Mouse (Mus musculus) right cerebral cortex, postnatal 14 days (tissue): ENCODE measurements around the gene Glp2r.

ENCODE experiments used
- DNase-seq: peaks from one replicate; pipeline ENCODE4 v3.0.0; 2022

Glp2r gene

GRCm38 (mm10) chr11:67727095-67727494 lies 43.9 kb downstream of the Glp2r start:
- DNase-seq, result no peak

- DNase-seq, result peak; percentile 40
These were observed 47.5 kb downstream of the Glp2r start for GRCm38 (mm10) chr11:67723231-67724013.

GRCm38 (mm10) chr11:67722399-67723156 lies 48.4 kb downstream of the Glp2r start:
- DNase-seq, result no peak

GRCm38 (mm10) chr11:67721485-67721884 lies 49.5 kb downstream of the Glp2r start:
- no peak for DNase-seq

GRCm38 (mm10) chr11:67715382-67715781 lies 55.6 kb downstream of the Glp2r start:
- DNase-seq, result no peak

GRCm38 (mm10) chr11:67712976-67713375 lies 58.0 kb downstream of the Glp2r start:
- no peak for DNase-seq

DNA sequence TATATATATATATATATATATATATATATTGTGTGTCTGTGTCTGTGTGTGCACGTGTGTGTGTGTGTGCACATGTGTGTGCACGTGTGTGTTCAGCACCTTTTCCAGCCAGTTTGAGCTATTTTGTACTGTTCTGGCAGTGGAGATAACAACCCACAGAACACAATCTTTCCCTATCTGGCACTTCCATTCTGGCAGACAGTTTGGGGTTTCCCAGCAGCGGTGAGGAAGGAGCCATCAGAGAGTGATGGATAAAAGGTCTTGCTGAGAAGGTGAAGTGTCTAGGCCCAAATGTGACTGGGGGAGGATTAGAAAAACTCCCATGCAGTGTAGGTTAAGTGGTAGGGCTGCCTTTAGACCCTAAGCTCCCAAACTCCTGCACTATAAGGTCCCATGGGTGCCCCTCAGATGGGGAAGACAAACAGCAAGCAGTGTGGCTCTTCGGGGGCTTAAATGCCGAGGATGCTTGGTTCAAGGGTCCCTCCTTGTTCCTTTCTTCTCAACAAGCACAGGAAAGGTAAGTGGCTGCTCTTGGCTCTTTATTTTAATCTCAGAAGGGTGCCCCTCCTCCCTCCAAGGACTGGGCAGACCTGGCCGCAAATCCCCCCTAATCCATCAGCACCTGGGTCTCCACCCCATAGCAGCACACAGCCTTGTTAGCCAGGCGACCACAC lies 76.1 kb downstream of the Glp2r start, which contains the start of gene Rcvrn:
Rcvrn (plus strand) TSS at position 624 of the 674 bp plus-strand sequence.
- DNase-seq, result no peak

DNA sequence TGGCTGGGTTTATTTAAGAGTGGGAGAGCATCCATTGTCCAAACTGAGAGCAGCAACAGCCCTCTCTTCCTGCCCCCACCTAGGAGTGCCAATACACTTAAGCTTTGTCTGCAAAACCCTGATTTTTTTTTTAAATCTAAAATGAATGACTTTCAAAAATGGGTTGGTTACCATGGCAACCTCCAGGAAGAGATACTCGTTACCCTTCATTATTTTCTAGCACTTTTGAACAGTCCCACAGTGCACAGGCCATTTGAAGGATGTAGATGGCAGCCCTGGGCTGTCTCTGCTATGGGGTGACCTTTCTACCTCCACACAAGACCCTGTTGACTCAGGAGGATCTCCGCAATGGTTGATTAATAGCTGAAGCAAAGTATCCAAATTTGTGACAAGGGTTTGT lies 84.8 kb downstream of the Glp2r start:
- no peak for DNase-seq

GRCm38 (mm10) chr11:67681871-67682270 lies 89.1 kb downstream of the Glp2r start:
- no peak for DNase-seq

DNA sequence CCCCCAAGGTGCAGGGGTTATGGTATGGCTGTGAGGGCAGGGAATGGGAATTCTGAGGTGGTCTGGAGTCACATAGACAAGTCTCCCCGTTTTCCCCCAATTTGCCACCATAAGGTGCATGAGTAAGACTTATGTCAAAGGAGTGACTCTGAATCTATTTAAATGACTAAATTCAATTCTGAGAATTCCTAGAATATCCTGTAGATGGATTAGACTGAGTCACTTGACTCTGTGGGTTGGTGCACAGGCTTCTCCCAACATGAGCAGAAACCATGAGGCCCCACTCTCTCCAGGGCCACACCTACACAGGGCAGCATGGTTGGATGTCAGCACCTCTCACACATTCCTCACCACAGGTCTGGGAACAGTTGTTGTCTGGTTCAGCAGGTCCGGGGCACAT lies 91.0 kb downstream of the Glp2r start:
- DNase-seq, result no peak

GRCm38 (mm10) chr11:67679300-67679699 lies 91.7 kb downstream of the Glp2r start:
- DNase-seq, result no peak

- no peak for DNase-seq
These were observed 95.1 kb downstream of the Glp2r start for GRCm38 (mm10) chr11:67675562-67676540.

GRCm38 (mm10) chr11:67672140-67672539 lies 98.8 kb downstream of the Glp2r start:
- no peak for DNase-seq

DNA sequence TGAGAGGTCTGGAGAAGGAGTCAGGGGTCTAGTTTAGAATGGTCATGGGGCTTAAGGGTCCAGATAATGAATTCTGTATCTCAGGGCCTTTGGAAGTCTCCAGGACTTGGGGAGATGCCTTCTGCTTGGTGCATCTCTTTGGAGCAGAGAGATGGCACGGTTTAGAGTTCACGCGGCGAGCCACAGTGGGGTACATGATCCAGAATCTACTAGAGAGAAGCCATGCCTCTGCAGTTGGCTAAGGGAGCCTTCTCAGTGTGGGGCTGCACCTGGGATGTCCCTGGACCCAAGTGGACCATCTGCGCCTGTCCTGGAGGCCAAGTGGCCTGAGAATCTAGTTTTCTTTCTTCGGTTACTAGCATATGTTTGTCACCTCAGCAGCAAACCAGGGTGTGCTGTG lies 100.9 kb downstream of the Glp2r start:
- DNase-seq, result no peak

- DNase-seq, result no peak
These were observed 102.4 kb downstream of the Glp2r start for GRCm38 (mm10) chr11:67668460-67669007.

- DNase-seq, result peak; percentile 74
These were observed 103.2 kb downstream of the Glp2r start for GRCm38 (mm10) chr11:67667531-67668332.

DNA sequence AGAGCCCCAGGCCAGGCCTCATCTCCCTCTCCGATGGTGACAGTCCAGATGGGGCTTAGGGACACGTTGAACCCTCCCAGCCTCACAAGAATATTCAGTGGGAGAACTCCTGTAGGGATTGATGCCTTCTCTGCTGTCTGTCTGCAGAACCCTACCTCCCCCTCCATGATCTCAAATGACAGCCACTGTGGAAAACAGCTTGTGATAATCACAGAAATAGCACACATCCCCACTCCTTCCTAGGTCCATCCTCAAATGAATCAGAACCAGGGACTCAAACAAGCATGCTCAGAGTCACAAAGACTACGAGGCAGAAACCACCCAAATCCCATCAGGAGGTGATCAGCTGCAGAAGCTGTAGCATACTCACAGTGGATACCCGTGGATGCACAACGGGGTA lies 104.8 kb downstream of the Glp2r start:
- DNase-seq, result no peak

DNA sequence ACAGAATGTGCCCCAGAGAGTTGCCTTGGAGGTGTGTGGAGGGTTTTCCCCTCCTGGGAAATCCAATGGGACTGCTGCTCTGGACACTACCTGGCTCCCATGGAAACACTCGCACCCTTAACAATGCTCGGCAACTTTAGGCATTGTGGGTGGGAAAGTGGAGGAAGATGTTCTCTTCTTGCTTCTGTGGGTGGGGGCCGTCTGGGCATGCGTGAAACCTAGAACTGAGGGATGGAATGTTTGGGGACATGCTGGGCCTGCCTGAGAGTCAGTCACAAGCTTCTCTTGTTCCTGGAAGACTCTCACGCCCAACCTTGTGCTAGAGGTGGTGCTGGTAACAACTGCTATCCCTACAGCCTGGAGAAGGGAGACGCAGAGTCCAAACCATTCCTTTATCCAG lies 106.0 kb downstream of the Glp2r start:
- no peak for DNase-seq

DNA sequence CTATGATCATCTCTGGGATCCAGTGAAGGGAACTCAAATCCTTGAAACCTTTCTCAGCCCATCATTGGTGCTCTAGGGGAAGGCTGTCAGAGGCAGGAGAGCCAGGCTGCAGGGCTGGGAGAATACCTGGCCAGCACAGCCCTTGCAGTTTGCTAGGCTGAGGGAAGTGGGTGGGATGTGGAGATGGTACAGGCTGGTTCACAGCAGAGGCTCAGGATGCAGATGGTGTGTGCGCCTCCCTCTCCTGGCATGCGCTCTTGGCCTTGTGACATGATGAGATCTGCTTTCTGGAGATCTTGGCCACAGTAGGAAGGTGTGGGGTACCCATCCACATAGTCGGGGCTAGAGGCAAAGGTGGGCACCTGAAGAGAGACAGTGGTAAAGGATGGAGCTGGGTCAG lies 106.7 kb downstream of the Glp2r start:
- DNase-seq, result no peak

- no peak for DNase-seq
These were observed 107.5 kb downstream of the Glp2r start for GRCm38 (mm10) chr11:67663437-67663836.

DNA sequence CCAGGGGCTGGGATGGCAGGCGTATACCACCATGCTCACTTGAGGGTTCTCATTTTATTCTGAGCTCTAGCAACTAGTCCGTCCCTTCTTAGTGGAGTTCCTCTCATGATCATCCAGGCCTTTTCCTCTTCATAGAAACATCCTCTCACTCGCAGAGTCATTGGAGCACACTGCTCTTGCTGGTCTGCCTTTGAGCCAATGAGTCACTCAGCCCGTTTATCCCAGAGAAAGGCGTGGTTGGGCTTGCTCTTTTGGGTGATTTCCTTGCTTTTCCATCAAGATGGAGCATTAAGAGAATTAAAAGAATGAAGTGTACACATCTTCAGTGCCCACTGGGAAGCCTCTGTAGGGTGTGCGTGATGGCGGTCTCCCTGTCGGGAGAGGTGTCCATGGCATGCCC lies 109.5 kb downstream of the Glp2r start:
- no peak for DNase-seq
